Mouse (Mus musculus): ENCODE results near the gene Hoxa4.

The Hoxa4 gene

DNA sequence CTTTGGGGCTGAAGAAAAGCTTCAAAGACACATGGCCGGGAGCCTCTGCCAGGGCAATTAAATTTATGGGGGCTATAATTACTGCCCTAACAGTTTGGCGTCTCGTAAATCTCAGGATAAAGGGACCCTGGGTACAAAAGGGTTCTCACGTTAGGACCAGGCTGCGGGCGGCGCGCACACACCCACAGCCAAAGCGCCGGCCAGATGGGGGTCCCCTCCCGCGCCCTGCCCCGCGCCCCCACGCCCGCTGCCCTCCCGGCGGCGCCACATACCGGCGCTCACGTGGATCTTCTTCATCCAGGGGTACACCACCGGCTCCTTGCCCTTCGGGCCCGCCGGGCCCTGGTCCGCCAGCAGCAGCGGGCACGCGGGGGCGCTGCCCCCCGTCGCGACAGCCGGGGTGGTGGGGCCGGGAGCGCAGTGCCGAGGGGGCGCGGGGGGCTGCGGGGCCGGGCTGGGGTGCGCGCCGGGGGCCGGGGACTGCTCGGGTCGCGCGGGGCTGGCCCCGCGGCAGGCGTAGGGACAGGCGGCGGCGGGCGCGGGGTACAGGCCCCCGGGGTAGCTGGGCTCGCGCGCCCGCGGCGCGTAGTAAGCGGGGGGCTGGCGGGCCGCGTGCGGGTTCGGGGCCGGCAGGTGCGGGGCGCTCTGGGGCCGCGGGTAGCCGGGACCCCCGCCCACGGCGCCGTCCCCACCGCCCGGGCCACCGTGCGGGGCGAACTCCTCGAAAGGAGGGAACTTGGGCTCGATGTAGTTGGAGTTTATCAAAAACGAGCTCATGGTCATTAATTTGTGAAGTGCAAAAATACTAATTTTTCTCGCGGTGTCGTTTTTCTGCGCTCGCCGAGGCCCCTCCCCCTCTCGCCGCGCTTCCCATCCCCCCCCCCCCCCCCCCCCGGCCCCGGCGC lies at the start of gene Hoxa4:
Hoxa4 (minus strand) TSS at position 848 of the 905 bp plus-strand sequence.
- DNase-seq, result peak in 1 of 2 experiments; percentile 50

DNA sequence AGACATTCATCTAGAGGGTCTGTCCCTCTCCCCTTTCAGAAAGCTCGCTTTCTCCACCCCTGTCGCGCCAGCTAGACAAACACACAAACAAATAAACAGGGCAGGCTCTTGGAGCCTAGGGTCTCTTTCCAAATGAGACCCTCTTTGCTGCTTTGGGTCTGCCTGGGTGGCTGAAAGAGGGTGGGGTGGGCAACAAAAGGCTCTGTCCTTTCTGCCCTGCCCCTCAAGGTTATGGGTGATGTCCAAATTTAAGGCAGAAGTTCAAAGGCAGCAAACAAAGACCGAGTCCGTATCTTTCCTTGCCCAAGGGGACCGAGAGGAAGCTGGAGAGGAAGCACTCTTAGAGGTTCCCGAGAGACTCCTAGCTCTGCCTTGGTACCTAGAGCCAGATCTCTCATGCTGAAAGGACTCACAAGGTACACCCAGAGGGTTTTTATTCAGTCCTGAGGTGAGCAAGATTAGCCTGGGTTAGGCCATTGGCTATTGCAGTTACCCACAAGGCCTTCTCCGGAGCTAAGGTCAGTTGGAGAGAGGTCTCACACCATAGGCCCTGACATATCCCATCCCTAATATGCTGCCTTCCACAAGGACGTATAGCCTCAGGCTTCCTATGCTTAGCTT lies 49.6 kb upstream of the Hoxa4 start:
- DNase-seq, result no peak

DNA sequence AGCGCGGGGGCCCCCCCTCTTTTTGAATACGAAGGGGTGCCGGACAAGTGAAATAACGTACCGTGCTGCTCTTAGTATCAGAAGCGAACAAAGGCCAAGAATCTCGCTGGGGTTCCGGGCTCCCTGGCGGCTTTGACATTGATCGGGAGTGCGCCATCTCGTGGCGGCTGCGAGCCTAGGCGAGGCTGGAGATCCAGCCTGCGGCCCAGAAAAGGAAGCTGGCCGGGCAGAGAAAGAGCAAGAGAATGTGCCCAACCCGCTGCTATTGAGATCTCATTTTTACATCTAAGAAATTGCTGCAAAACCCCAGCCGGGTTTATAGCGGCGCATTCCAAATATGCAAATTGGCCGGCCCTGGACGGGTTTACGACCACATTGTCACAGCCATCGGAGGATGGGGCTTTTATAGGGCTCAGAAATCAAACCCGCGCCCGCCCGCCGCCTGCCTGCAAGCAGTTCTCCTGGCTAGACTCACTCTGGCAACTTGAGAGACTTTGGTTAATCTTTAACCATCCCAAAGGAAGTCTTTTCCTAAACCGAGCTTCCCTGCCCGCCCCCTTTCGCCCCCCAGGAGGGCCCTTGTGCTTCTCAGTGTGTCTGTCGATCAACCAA lies 48.9 kb upstream of the Hoxa4 start, which contains the start of gene Hoxa10:
Hoxa10 (minus strand) TSS at position 466 of the 612 bp plus-strand sequence.
- peak; percentile 95 to 96 for DNase-seq

DNA sequence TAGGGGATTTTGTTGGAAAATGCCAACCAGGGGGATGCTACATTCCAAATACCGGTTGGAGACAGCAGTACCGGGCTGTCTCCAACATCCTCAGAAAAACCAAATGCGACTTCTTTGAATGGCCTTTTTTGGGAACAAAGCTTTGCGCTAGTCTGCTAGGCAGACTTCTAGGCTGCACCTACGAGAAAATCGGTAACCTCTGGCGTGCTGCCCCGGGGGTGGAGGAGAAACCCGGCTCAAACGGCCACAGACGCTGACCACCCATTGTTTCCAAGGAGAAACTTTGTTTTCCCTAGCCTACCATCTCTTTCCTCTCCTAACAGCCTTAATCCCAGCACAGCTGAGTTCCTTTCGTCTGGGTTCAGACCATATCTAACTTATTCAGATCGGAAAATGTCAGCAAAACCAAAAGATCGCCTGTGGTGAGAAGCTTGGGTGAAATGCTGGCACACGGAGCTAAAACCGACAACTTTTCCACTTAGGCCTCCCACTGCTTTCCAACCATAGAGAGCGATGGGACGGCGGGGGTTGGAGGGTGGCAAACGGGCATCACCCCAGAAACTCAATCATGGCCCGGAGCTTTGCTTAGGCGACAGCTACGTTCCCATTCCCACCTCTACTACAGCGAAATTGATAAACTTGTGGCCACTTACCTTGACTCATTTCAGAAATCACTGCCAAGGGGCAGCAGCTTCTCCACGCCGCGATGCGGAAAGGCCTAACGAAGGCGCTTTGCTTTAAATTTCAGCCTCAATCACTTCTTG lies 48.3 kb upstream of the Hoxa4 start:
- DNase-seq, result peak in 1 of 2 experiments; percentile 71

DNA sequence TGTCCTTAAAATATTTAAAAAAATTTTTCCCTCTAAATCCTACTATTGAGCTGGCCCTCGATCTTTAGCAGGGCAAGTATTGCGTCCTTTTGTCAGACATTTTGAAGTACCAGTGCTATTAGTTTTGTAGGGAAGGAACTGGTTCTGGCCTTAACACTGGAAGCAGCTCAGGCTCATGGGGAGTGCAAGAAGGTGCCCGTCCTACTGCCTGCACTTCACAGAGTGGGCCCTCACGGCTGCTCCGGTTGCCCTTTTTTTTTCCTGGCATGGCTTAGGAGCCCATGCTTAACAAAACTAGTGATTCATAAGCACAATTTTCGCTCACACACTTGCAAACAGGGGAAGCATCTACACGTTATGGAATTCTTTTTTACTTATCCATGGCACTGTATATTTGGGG lies 47.4 kb upstream of the Hoxa4 start:
- no peak for DNase-seq

DNA sequence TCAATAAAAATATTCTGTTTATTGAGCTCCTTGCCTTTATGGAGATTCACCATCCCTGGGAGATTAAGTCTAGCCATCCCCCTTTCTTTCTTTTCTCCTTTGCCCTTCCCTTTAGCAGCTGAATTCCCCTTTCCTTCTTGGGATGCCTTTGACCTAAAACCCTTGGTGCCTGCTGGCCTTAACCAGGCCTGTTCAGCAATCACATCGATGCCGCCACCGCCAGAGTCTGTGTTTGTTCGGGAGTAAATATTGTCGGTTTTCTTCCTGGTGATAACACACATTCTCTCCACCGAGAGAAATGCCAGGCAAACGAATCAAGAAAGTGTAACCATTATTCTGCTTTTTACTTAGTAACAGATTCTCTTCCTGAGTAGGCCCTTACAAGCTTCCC lies 46.6 kb upstream of the Hoxa4 start:
- DNase-seq, result no peak

DNA sequence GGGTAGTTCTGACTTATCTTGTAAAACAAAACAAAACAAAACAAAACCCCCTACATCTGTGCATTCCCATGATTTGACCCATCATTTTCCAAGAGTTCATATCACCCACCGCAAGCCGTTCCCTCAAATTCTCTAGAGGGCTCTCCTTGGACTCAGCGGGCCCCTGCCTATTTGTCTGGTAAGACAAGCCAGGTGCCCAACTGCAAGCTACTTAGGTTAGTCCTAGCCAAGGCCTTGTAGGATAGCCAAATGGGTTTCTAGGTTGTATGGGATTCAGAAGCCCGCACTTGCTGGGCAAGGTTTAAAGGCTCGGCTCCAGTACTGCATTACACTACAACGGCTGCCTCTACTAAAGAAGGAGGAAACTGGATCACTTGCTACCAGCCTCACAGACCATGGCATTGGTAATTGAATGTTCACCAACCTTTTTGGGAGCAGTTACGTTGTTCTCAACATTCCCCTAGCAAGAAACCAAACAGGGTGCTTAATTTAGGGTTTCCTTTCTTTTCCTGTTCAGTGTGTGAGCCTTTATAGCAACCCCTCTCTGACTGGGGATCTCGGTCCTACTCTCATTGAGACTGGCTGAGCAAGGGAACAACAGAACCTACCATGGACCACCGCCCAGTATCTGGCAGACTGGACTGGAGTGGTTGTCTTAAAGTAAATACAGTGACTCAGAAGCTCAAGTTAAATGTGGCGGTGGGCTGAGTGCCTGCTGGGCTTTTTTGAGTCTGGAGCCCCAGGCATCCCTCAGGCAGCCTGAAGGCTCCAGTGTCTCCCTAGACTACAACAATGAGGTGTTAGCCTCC lies 46.0 kb upstream of the Hoxa4 start:
- no peak for DNase-seq

DNA sequence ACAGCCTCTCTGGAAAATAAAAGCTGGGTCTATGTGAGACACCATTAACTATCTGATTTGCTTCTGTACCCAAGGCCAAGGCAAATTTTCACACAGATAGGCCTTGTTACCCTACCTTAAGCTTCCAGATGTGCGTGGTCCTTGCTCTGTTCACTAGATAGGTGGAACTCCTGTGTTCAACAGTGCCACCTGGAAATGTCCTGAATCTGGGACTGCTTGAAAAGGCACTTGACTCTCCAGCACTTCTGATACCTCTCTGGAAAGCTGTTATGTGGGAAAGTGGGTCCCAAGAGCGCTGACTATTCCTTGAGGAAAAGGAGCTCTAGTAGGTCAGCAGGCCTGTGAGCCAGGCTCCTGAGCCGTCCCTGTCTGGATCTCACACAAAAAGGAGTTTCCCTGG lies 45.3 kb upstream of the Hoxa4 start:
- peak in 1 of 2 experiments; percentile 27 for DNase-seq

DNA sequence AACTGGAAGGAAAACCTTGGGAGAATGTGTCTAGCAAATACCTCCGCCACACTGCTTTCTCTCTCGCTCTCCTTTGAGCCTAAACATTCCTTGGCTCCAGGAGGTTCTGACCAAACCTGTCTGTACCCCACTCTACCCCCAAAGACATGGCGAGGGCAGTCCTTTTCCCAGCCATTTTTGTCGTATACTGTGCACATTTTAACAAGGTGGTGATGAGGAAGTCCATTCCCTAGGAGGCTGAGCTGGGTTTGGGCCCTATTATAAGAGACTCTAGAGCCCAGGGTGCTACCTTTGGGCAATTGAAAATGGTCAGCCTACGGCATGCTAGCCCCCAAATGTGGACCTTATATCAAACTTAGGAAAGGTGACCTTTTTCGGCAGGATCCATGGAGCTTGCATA lies 44.3 kb upstream of the Hoxa4 start:
- no peak for DNase-seq

DNA sequence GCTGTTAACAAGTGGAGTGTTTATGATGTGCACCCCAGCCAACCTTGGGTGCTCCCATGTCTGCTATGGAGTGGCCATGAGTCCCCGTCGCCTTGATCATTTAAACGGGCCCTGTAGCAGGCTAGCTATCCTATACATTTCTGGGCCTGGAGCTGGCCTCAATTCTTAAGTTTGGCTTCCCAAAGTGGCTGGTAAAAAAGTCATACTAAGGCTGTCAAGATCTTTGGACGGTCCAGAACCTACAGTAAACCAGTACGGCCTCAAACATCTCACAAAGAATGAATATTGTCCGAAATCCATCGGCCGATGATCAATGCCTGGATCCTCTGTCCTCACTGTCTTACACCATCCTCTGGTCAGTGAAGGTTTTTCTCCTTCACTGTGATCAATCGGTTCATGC lies 43.7 kb upstream of the Hoxa4 start:
- peak in 1 of 2 experiments; percentile 18 for DNase-seq

DNA sequence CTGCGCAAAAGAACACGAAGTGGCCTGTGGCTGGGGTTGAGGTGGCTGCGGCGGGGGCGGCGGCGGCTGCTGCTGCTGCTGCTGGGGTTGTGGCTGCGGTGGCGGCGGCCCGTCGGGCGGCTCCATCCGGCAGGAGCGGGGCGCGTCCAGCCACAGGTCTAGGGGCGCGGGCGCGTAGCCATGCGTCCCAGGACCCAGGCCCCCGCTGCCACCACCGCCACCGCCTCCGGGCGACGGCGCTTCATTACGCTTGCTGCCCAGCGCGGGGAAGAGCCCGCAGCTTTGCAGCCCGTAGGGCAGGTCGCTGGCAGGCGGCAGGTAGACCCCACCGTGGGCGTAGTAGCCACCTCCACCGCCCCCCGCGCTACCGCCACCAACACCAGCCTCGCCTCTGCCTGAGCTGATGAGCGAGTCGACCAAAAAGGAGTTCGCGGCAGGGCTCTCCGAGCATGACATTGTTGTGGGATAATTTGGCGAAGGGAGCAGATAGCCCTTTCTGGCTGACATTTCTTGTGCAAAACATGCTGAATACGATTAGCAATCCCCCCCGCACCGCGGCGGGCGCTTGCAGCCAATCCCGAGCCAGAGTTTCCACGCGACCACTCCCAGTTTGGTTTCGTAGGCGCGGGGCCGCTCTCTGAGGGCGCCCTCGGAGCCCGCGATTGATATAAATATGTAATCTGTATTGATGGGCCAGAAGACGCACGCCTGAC lies 43.0 kb upstream of the Hoxa4 start:
- peak; percentile 83 to 85 for DNase-seq

DNA sequence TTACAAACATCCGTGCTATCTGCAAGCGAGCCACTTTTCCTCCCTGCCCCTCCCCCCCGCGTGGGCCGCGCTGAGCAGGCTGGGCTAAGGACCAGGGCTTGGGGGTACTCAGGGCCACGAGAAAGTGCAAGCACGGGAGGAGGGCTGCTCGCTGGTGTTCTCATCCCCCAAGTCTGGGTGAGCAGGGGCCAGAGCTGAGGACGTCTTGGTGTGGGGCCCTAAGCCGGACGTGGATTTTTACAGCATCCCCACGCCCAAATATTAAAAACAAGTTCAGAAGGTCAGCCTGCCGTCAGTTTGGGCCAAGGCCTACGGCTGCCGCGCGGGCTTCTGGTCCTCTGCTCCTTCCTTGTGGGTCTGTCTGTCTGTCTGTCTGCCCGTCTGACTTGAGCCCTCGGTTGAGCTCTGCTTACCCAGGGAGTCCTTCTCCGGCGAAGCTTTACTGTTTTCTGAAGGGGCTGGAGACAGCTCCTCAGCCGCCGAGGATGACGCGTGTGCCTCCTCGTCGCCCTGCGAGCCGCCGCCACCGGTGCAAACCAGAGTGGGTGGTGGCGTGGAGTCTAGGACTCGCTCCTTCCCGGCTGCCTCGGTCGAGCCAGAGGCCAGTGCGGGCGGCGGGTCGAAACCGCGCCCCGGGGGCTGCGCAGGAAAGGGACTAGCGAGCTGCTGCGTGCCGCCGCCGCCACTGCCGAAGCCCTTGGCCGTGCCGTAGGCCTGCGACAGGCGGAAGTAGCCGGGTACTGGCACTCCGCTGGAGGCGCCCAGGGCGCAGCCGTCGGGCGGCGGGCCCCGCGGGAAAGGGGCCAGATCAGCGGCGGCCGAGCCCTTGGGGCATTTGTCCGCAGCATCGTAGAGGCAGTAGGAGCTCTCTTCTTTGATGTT lies 42.2 kb upstream of the Hoxa4 start:
- DNase-seq, result peak; percentile 92 to 93

DNA sequence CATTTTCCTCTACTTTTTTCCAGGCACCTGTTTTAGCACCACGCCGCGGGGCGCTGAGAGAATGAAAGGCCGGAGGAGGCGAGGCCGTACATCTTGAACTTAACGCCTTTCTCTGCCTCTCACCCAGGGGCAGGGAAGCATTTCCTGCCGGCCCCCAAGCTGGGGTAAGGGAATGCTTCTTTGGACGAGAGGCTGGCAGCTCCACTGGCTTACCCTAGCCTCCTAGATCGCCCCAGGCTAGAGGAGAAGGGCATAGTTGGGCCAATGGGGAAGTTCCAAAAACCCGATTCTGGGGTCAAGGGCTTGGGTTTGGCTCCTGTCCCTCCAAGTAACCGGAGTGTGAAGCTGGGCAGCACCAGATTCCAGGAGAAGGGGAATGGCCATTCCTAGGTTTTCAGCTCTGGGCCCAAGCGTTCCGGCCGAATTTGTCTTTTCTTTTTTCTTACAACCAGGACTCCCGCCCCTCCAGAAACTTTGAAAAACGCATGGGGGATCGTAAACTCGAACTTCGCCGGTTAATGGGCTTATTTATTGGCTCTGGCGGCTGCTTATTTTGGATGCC lies 41.5 kb upstream of the Hoxa4 start:
- DNase-seq, result peak in 1 of 2 experiments; percentile 66

DNA sequence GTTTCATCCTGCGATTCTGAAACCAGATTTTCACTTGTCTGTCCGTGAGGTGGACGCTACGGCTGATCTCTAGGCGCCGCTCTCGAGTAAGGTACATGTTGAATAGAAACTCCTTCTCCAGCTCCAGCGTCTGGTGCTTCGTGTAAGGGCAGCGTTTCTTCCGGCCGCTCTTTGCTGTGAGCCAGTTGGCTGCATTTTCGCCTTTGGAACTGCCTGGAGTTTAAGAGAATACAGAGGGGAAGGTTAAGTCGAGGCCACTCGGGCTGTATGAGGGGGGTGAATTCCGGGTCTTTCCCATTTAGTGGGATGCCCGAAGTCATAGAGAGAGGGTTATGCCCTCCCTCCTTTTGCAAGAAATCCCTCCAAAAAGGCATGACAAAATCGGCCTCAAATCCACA lies 41.0 kb upstream of the Hoxa4 start:
- peak; percentile 80 to 83 for DNase-seq

DNA sequence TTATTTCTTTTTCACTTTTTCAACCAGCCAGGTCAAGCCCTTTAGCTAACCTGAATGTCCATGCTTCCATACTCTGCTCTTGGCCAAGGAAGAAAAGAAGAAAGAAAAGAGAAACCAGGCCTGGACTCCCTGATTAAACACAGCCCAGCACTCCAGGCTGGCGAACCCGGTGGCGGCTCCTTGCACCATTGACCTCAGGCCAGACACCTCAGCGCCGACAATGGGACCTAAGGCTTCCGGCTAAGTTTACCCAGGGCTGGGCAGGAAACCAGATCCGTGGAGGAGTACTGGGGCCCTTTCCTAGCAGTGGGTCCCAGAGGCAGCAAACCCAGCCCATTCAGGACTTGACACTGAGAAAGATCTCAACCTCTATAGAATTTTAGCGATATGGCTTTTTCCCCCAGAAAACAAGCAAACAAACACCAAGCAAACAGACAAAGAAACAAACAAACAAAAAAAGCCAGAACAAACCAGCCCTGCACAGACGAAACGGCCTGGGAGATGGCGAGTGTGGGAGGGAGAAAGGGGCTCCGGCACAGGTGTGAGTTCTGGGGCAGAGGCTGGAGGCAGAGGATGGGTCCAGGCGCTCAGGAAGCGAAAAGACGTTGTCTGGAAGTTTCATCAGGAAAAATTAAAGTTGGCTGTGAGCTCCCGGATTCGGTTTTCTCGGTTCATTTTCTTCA lies 40.5 kb upstream of the Hoxa4 start:
- DNase-seq, result peak in 1 of 2 experiments; percentile 75

DNA sequence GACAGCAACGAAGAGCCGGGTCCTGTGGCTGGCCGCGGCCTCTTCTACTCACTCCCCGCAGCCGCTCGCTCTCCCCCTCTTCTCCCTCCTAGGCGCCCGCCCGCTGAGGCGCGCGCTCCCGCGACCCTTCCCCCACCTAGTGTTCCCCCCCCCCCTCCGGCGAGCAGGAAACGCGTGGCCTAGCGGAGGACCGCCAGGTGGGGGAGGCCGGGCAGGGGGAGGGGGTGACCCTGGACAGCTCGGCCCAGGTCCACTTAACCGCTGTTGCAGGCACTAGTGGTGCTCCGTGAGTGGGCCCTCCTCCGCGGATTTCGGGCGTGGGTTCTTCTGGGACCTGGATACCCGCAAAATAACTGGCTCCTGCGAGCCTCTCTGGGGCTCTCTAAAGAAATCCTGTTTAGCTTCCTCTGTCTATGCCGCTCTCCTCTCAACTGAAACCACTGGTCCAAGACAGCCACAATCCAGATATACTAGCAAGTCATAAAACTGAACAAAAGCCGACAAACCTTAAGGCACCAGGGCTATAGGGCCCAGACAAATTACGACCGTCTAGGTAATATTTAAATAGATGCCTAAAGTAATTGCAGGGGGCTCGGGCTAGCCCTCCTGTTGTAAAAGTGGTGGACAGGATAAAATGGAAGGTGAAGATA lies 39.1 kb upstream of the Hoxa4 start, which contains the start of gene Hoxa9:
Hoxa9 (minus strand) TSS at position 574 of the 650 bp plus-strand sequence.
- DNase-seq, result peak in 1 of 2 experiments; percentile 83

DNA sequence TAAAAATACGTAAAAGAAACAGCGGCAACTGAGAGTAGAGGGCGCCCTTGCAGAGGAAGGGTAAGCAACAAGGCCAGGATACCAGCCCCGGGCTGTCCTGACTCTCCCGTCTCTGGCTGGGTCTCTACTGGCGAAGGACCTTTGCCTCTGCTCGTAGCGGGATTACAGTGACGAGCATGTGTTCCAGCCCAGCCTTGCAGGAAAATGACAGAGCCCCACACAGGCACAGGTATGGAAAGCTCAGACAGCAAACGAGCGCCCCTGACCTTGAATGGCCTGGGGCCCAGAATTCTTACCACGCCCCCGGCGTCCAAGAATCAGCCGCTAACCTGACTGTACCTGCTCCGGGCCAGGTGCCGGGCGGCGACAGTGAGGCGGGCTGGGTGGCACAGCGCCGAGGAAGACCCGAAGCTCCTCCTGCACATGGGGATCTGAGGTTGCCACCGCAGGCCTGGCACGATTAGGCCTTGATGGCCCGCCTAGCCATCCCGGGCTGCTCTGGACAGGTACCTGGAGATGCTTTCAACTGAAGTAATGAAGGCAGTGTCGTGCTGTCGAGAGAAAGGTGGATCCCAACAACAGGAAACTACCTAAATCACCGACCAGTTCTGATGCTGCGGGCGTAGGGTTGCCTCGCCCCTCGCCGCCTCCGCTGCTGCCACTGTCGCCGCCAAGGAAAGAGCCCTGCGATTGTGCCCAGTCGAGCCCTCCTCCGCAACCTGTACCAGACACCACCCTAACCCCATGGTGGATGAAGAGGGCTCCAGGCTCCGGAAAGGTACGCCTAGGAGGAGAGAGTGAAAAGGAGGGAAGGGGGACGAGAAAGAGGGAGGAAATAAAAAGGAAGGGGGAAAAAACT lies 38.2 kb upstream of the Hoxa4 start:
- DNase-seq, result peak; percentile 88
